Mouse (Mus musculus) B cell, adult 62 days (primary cell): ENCODE measurements around the gene Mif4gd. TPM values are rescaled to one million over a fixed set of nuclear protein-coding genes. Genes with fewer than 3 reads are reported as not detected.

Source experiments
- total RNA-seq: library from RNA; stranded (reverse); gene quantifications from 4 replicates; pipeline ENCODE4 v1.2.4, GENCODE M21; 2023

Gene Mif4gd
- 279 to 298 TPM (median 291 TPM) in 4 replicates for total RNA-seq

DNA sequence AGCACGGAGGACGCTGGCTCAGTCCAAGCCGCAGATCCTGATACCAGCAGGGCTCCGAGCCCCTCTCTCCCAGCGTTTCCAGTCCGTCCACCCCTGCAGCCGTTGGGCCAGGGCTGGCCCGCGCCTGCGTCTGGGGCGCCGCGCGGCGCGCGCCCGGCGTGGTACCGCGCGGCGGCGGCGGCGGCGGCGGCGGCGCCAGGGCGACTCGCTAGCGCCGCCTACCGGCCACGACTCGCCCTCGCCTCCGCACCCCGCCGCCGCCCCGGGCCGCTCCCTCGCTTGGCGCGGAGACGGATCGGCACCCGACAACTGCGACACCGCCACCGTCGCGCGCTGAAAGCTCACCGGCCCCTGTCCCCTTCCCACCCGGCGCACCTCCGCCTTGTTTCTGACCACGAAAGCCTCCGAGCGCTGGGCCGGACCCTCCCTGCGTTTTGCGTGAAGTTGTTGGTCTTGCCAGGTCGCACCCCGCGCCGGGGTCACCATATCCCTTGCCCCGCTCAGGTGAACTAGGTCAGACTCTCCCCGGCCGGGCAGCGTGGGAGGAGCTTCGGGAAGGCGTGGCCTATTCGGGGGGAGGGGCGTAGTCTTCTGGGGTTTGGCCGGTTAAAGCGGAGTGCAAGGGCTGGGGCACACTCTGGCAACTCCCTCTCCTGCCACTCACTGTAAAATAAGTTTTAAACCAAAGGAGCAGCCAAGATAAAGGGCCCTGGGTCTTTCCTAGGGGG, at the start of gene Mif4gd:
Gene Mif4gd (minus strand): TSS at position 560 of the 728 bp plus-strand sequence.

DNA sequence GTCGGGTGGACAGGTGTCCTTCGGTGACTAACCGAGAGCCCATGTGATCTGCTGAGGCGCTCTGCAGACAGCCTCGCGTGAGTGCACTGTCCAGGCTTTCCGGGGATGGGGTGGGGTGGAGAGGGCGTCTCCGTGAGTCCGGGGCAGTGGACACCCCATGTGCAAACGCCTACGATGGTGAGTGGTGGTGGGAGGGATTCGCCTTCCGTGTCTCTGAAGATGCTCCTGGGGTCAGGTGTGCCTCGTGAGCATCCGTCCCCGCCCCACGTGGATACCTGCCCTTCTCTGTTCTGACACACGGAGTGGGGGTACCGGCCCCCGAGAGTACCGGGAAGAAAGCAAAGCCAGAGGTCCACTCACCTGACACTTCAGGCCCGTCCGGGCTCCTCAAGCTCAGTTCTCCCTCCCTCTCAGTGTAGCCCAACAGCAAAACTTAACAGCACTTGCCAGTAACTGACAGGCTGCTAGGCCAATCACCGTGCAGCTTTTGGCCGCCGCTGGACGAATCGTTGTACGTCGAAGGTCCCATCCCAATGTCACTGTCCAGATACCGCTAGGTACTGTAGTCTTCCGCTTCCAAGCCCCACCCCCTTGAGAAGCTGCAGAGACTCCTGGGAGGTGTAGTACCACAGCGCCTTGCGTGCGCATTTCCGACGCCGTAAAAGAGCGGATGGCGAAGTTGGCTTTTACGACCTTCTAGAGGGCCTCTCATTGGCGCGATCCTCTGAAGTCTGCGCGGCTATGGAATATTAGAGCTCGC, 15.1 kb upstream of the Mif4gd start, which contains the start of gene Slc25a19:
Gene Slc25a19 (minus strand): TSS at position 591 of the 760 bp plus-strand sequence.

DNA sequence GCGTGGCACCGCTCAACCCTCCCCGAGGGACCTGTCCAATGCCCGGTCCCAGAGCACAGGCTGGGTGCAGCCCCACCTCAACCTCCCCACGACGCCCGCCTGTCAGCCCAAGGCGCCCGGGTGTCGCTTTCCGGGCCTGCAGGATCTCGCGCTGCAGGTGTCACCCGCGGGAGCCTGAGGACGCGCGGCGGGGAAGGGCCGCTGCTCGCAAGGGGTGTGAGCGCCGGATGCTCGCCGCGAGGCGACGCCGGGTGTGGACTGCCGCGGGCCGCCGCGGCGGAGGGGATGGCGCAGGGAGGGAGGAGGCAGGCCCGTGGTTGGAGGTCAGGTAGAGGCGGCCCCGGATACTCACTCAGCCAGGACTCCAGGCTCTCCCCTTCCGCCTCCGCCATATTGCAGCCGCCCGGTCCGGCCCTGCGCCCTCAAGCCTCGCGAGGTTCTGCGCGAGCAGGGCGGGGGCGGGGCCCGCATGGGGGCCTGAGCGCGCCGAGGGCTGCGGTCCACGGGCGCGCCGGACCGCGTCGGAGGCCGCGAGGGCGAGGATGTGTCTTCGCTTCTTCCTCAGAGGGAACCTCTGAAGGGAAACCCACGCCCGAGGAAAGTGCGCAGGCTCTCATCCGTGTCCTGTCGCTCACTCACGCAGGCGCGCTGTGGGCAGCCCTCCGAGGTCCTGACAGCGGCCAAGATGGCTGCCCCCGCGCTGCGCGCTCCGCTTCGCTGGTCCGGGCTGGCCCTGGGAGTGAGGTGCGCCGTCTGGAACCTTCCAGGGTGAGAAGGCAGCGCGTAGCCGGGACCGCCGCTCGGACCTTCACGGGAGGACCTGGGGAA, 9.1 kb downstream of the Mif4gd start, which contains the start of the genes Mrps7 and Gga3:
Gene Mrps7 (plus strand): TSS at position 450 of the 828 bp plus-strand sequence.
Gene Gga3 (minus strand): TSS at position 576 of the 828 bp plus-strand sequence.

DNA sequence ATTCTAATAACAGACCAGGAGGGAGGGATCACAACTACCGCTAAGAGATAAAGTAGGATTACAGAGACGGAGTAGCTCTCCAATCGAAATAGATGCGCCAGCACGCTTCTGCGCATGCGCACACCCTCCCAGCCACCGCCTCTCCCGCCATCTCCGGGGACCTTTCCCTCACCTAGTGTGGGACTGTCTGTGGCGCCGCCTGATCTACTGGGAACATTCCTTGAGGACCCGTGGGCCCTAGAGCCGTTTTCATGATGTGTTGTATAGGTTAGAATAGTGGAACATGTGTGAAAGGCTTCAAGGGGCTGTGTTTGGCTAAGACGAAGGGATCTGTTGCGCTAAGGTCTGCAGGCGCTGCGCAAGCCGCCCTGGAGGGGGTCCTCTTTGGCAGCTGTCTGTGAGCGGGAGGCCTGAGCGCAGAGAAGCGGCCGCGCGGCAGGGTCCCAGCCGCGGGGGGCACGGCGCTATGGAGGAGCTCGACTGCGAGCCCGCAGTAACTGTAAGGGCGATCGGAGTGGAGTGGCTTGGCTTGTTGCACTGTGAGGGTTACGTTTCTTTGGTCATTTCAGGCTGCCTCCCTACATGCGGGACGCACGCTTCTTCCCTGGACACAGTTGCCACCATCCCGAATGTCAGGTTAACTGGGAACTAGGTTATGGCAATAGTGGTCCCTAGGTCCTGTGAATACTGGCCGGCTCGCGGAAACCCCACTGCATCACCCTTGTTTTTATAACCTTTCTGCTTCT, 48.5 kb downstream of the Mif4gd start, which contains the start of gene Nup85:
Gene Nup85 (plus strand): TSS at position 371 of the 746 bp plus-strand sequence.

Other genes with a start within 250 kb of the Mif4gd start
- 0.35 to 1.2 TPM (median 1.1 TPM) in 3 of 4 replicates, not detected in the other for gene Hid1, start 245.2 kb downstream of the Mif4gd start, total RNA-seq
- gene Cdr2l, start 231.1 kb downstream of the Mif4gd start, total RNA-seq = not detected in 4 replicates
- gene Mrpl58, start 209.2 kb downstream of the Mif4gd start, total RNA-seq = 33.8 to 53.7 TPM (median 46.1 TPM) in 4 replicates
- gene Atp5h, start 193.0 kb downstream of the Mif4gd start, total RNA-seq = 166 to 192 TPM (median 181 TPM) in 4 replicates
- 38.3 to 48.6 TPM (median 42.8 TPM) in 4 replicates for gene Kctd2, start 192.8 kb downstream of the Mif4gd start, total RNA-seq
- gene Trim80, start 172.4 kb downstream of the Mif4gd start, total RNA-seq = 0.29 TPM in 1 of 4 replicates, not detected in the others
- gene Slc16a5, start 150.5 kb downstream of the Mif4gd start, total RNA-seq = not detected in 4 replicates
- 7.5 to 9.9 TPM (median 9.5 TPM) in 4 replicates for gene Armc7, start 137.3 kb downstream of the Mif4gd start, total RNA-seq
- gene Nt5c, start 121.1 kb downstream of the Mif4gd start, total RNA-seq = 67.1 to 79.0 TPM (median 74.4 TPM) in 4 replicates
- gene Jpt1, start 98.6 kb downstream of the Mif4gd start, total RNA-seq = 191 to 199 TPM (median 195 TPM) in 4 replicates
- gene Sumo2, start 76.7 kb downstream of the Mif4gd start, total RNA-seq = 235 to 270 TPM (median 258 TPM) in 4 replicates
- 59.2 to 77.9 TPM (median 72.2 TPM) in 4 replicates for gene Nup85, start 48.5 kb downstream of the Mif4gd start, total RNA-seq
- gene Mrps7, start 9.0 kb downstream of the Mif4gd start, total RNA-seq = 33.1 to 37.1 TPM (median 35.2 TPM) in 4 replicates
- gene Gga3, start 8.9 kb downstream of the Mif4gd start, total RNA-seq = 87.2 to 113 TPM (median 112 TPM) in 4 replicates
- gene Slc25a19, start 15.3 kb upstream of the Mif4gd start, total RNA-seq = 88.3 to 104 TPM (median 93.1 TPM) in 4 replicates
- 280 to 374 TPM (median 338 TPM) in 4 replicates for gene Grb2, start 95.6 kb upstream of the Mif4gd start, total RNA-seq
- gene Tmem94, start 152.5 kb upstream of the Mif4gd start, total RNA-seq = 44.2 to 57.0 TPM (median 51.8 TPM) in 4 replicates
- gene Caskin2, start 200.7 kb upstream of the Mif4gd start, total RNA-seq = 3.6 to 6.4 TPM (median 4.4 TPM) in 4 replicates
- gene Tsen54, start 201.8 kb upstream of the Mif4gd start, total RNA-seq = 31.5 to 33.3 TPM (median 32.9 TPM) in 4 replicates
- 25.7 to 39.1 TPM (median 29.7 TPM) in 4 replicates for gene Llgl2, start 211.1 kb upstream of the Mif4gd start, total RNA-seq
- 0.39 to 0.54 TPM (median 0.53 TPM) in 3 of 4 replicates, not detected in the other for gene Myo15b, start 245.4 kb upstream of the Mif4gd start, total RNA-seq